Mouse (Mus musculus): Measurements from ENCODE around the gene Grm4. TPM values are rescaled to one million over a fixed set of nuclear protein-coding genes. Genes with fewer than 3 reads are reported as not detected.

Grm4 gene
- polyA plus RNA-seq, 1 experiment from 2014 or later, result 0.16 TPM

DNA sequence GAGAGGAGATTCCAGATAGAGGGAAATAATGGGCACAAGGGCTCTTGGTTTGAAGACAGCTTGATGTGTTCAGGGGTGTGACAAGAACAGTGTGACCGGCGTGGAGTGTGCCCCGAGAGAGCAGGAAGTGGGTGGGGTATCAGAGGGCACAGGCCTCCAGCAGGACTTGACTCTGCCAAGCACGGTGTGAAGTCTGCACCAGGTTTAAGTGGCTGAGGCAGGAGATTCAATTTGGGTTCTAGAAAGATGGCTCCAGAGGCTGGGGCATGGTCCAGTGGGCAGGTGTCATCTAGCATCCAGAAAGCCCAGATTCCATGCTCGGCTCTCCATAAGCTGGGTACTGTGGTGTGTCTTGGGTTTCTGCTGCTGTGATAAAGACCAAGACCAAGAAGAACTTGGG lies 23.4 kb downstream of the Grm4 start:
- TF ChIP-seq EP300 (optimal IDR thresholded peaks at IDR 0.05) (no peak), CTCF (IDR thresholded peaks at IDR 0.05; ENCODE audit: low read depth) (no peak)
- Histone ChIP-seq H3K9me3 (ENCODE audit: control insufficient read depth, low read length) (no peaks in the 10 kb centered on the region), H3K27ac (replicated peaks) (no peak overlapping the region), H3K27me3 (ENCODE audit: control insufficient read depth, insufficient read depth, low read length) (no peaks in the 10 kb centered on the region), H3K4me3 (ENCODE audit: low read depth, low read length) (no peak overlapping the region), H3K36me3 (ENCODE audit: control insufficient read depth, insufficient read depth, low read length) (no peaks in the 10 kb centered on the region), H3K4me2 (replicated peaks; ENCODE audit: low read depth) (no peak overlapping the region), H3K9ac (ENCODE audit: low read length) (no peak overlapping the region), H3K4me1 (replicated peaks; ENCODE audit: control insufficient read depth, insufficient read depth) (no peaks in the 10 kb centered on the region)
- no peak for ATAC-seq (ENCODE audit: low FRiP score, low TSS enrichment)
- WGBS, result 66% methylated on average over 5 of the region's 5 CpGs
- no peak for DNase-seq (ENCODE audit: low spot score)

GRCm38 (mm10) chr17:27495008-27495540 lies 26.1 kb downstream of the Grm4 start:
- Histone ChIP-seq H3K27ac (replicated peaks) (no peak overlapping the region), H3K27me3 (ENCODE audit: control insufficient read depth, insufficient read depth, low read length) (no peaks in the 10 kb centered on the region), H3K4me1 (replicated peaks; ENCODE audit: control insufficient read depth, insufficient read depth) (no peaks in the 10 kb centered on the region), H3K9ac (ENCODE audit: low read length) (no peak overlapping the region), H3K4me2 (replicated peaks; ENCODE audit: low read depth) (no peak overlapping the region), H3K36me3 (ENCODE audit: control insufficient read depth, insufficient read depth, low read length) (no peaks in the 10 kb centered on the region), H3K4me3 (ENCODE audit: low read depth, low read length) (no peak overlapping the region), H3K9me3 (ENCODE audit: control insufficient read depth, low read length) (no peaks in the 10 kb centered on the region)
- DNase-seq (ENCODE audit: low spot score), result no peak
- no peak for TF ChIP-seq CTCF (IDR thresholded peaks at IDR 0.05; ENCODE audit: low read depth)
- TF ChIP-seq EP300 (optimal IDR thresholded peaks at IDR 0.05), result no peak
- WGBS, result 79% methylated on average over 7 of the region's 7 CpGs
- no peak for ATAC-seq (ENCODE audit: low FRiP score, low TSS enrichment)

- 40% methylated on average over 8 of the region's 8 CpGs for WGBS
These were observed 27.2 kb downstream of the Grm4 start for GRCm38 (mm10) chr17:27493969-27494368.

GRCm38 (mm10) chr17:27493389-27493788 lies 27.8 kb downstream of the Grm4 start:
- Histone ChIP-seq H3K4me2 (replicated peaks; ENCODE audit: low read depth) (no peak overlapping the region), H3K9me3 (ENCODE audit: control insufficient read depth, low read length) (no peaks in the 10 kb centered on the region), H3K27me3 (ENCODE audit: control insufficient read depth, insufficient read depth, low read length) (no peaks in the 10 kb centered on the region), H3K27ac (replicated peaks) (no peak overlapping the region), H3K4me3 (ENCODE audit: low read depth, low read length) (no peak overlapping the region), H3K9ac (ENCODE audit: low read length) (no peak overlapping the region), H3K4me1 (replicated peaks; ENCODE audit: control insufficient read depth, insufficient read depth) (no peaks in the 10 kb centered on the region), H3K36me3 (ENCODE audit: control insufficient read depth, insufficient read depth, low read length) (no peaks in the 10 kb centered on the region)
- WGBS, result 73% methylated on average over 4 of the region's 4 CpGs
- TF ChIP-seq EP300 (optimal IDR thresholded peaks at IDR 0.05) (no peak), CTCF (IDR thresholded peaks at IDR 0.05; ENCODE audit: low read depth) (no peak)
- no peak for DNase-seq (ENCODE audit: low spot score)
- no peak for ATAC-seq (ENCODE audit: low FRiP score, low TSS enrichment)

More at GRCm38 (mm10) chr17:27493969-27494368, 27.2 kb downstream of the Grm4 start:
- Histone ChIP-seq H3K27me3 (ENCODE audit: control insufficient read depth, insufficient read depth, low read length) (no peaks in the 10 kb centered on the region), H3K27ac (replicated peaks) (no peak overlapping the region), H3K9ac (ENCODE audit: low read length) (no peak overlapping the region), H3K9me3 (ENCODE audit: control insufficient read depth, low read length) (no peaks in the 10 kb centered on the region), H3K36me3 (ENCODE audit: control insufficient read depth, insufficient read depth, low read length) (no peaks in the 10 kb centered on the region), H3K4me3 (ENCODE audit: low read depth, low read length) (no peak overlapping the region), H3K4me1 (replicated peaks; ENCODE audit: control insufficient read depth, insufficient read depth) (no peaks in the 10 kb centered on the region), H3K4me2 (replicated peaks; ENCODE audit: low read depth) (no peak overlapping the region)
- TF ChIP-seq CTCF (IDR thresholded peaks at IDR 0.05; ENCODE audit: low read depth), result no peak
- TF ChIP-seq EP300 (optimal IDR thresholded peaks at IDR 0.05), result no peak
- DNase-seq (ENCODE audit: low spot score) (no peak), ATAC-seq (ENCODE audit: low FRiP score, low TSS enrichment) (no peak)

- H3K4me3 ChIP-seq (ENCODE audit: low read depth, low read length), result no peak overlapping the region
- no peaks in the 10 kb centered on the region for H3K9me3 ChIP-seq (ENCODE audit: control insufficient read depth, low read length)
- H3K27me3 ChIP-seq (ENCODE audit: control insufficient read depth, insufficient read depth, low read length), result no peaks in the 10 kb centered on the region
- DNase-seq (ENCODE audit: low spot score) (no peak), ATAC-seq (ENCODE audit: low FRiP score, low TSS enrichment) (no peak)
- 68% methylated on average over 16 of the region's 16 CpGs for WGBS
- no peak overlapping the region for H3K27ac ChIP-seq (replicated peaks)
- H3K9ac ChIP-seq (ENCODE audit: low read length), result no peak overlapping the region
- TF ChIP-seq CTCF (IDR thresholded peaks at IDR 0.05; ENCODE audit: low read depth) (no peak), EP300 (optimal IDR thresholded peaks at IDR 0.05) (no peak)
- H3K4me1 ChIP-seq (replicated peaks; ENCODE audit: control insufficient read depth, insufficient read depth), result no peaks in the 10 kb centered on the region
- H3K36me3 ChIP-seq (ENCODE audit: control insufficient read depth, insufficient read depth, low read length), result no peaks in the 10 kb centered on the region
- no peak overlapping the region for H3K4me2 ChIP-seq (replicated peaks; ENCODE audit: low read depth)
These were observed 32.9 kb downstream of the Grm4 start for GRCm38 (mm10) chr17:27488173-27488823.

DNA sequence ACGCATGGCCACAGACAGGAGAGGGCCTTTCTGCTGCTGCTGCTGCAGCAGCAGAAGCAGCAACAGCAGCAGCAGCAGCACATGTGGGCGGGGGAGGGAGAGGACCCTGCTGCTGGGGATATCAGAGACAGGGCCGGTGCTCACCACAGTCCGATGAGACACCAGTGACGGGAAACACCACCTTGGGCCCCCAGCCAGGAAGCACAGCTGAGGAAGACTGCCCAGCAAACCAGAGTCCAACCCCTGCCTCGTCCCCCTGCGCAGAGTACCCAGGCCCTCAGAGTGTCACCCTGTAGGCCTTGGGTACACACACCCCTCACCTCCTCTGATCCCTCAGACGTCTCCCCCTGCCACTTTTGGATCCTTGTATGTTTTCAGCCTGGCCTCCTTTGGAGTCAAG lies 35.3 kb downstream of the Grm4 start:
- no peaks in the 10 kb centered on the region for H3K4me1 ChIP-seq (replicated peaks; ENCODE audit: control insufficient read depth, insufficient read depth)
- H3K9me3 ChIP-seq (ENCODE audit: control insufficient read depth, low read length), result no peaks in the 10 kb centered on the region
- 53% methylated on average over 8 of the region's 8 CpGs for WGBS
- no peak overlapping the region for H3K27ac ChIP-seq (replicated peaks)
- H3K9ac ChIP-seq (ENCODE audit: low read length), result no peak overlapping the region
- ATAC-seq (ENCODE audit: low FRiP score, low TSS enrichment), result no peak
- no peak for TF ChIP-seq EP300 (optimal IDR thresholded peaks at IDR 0.05)
- TF ChIP-seq CTCF (IDR thresholded peaks at IDR 0.05; ENCODE audit: low read depth), result no peak
- H3K4me3 ChIP-seq (ENCODE audit: low read depth, low read length), result no peak overlapping the region
- H3K36me3 ChIP-seq (ENCODE audit: control insufficient read depth, insufficient read depth, low read length), result no peaks in the 10 kb centered on the region
- no peaks in the 10 kb centered on the region for H3K27me3 ChIP-seq (ENCODE audit: control insufficient read depth, insufficient read depth, low read length)
- DNase-seq (ENCODE audit: low spot score), result no peak
- no peak overlapping the region for H3K4me2 ChIP-seq (replicated peaks; ENCODE audit: low read depth)

Measured in stomach, postnatal 0 days (tissue).